Mouse (Mus musculus): ENCODE measurements around the gene Gm17660.

The Gm17660 gene

DNA sequence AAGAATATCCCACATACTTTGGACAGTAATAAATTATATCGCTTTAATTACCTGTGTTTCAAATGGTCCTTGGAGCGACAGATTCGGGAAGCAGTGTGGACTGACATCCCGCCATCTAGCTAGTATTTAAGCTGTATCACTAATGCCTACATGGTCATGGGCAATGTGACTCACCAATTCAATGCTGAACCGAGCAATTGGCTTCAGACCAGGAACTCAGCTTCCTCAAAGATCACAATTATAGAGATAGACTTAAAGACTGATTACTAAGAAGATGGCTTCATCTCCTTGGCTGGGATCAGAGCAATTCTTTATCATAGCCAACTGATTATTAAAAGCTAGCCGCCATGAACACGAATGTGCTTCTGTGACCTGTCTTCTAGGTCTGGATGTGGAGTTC, at the start of gene Gm17660:
Gene Gm17660, minus strand, starts transcription at position 101 of the 400 bp plus-strand sequence.
- DNase-seq (ENCODE audit: low read depth), result no peak

DNA sequence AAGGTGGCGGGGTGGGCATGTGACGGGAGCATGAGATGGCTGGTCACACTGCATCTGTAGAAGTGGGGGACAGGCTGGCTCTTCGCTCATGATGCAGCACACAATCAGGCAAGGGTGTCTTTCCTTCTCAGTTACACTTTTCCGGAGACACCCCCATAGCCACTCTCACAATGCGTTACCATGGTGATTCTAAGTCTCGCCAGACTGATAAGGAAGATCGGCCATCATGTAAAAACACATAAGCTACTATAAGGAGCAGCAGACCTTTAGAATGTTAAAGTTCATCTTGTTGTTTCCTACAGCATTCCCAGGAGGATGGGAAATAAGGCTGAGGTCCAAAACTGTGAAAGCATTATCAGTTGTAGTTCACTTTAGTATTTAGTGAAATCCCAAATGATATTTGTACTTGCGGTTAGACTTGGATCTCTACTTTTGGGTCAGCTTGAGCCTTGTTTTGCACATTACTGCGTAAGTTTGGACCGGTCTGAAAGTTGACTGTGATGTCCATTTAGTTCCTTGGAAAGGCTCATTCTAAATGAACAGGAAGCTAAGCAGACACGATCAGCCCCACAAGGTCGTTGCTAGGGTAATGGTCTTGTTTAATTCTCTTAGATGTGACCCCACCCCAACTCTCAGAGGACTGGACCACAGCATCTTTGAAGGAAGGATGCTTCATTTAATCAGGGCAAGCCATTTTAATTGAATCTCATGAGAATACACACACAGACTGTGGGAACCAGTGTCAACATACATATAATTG, 49.3 kb upstream of the Gm17660 start:
- DNase-seq (ENCODE audit: low read depth), result no peak

- DNase-seq (ENCODE audit: low read depth), result no peak
These were observed 46.7 kb upstream of the Gm17660 start for GRCm38 (mm10) chr5:104124016-104124658.

GRCm38 (mm10) chr5:104115890-104116289, 38.5 kb upstream of the Gm17660 start:
- no peak for DNase-seq (ENCODE audit: low read depth)

GRCm38 (mm10) chr5:104115118-104115517, 37.7 kb upstream of the Gm17660 start:
- DNase-seq (ENCODE audit: low read depth), result no peak

DNA sequence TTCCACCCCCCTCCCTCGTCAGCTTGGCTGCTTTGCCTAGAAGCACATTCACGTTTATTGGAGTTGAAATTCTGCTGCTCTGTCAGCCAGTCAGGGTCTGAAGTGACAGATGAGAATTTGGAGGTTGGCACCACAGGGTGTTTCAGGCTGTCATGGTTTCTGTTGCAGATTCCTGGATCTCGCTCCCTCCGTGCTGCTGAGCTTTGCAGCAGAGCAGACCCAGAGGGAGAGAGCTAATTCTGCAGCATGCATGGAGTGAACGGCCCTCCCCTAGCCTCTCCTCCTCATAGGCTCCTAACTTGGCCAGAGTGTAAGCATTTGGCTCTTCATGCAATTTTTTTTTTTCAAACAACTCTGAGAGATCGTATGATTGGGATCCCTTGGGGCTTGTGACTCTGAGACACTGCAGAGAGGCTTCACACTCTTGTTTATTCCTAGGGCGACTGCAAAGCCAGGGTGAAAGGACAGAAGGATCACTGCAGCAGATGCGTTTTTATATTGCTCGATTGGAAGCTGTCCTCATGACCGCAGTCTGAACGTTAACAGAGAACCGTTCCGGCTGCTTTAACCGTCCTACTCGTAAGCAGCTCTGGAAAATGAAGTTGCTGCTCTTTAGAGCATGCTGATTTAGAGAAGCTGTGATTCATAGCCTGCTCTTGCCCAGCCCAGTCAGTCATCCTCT, 36.2 kb upstream of the Gm17660 start, which contains the start of gene Sparcl1:
Gene Sparcl1, minus strand, starts transcription at position 243 of the 682 bp plus-strand sequence.
- no peak for DNase-seq (ENCODE audit: low read depth)

GRCm38 (mm10) chr5:104112511-104112910, 35.1 kb upstream of the Gm17660 start:
- no peak for DNase-seq (ENCODE audit: low read depth)

- DNase-seq (ENCODE audit: low read depth), result no peak
These were observed 34.6 kb upstream of the Gm17660 start for GRCm38 (mm10) chr5:104112016-104112415.

DNA sequence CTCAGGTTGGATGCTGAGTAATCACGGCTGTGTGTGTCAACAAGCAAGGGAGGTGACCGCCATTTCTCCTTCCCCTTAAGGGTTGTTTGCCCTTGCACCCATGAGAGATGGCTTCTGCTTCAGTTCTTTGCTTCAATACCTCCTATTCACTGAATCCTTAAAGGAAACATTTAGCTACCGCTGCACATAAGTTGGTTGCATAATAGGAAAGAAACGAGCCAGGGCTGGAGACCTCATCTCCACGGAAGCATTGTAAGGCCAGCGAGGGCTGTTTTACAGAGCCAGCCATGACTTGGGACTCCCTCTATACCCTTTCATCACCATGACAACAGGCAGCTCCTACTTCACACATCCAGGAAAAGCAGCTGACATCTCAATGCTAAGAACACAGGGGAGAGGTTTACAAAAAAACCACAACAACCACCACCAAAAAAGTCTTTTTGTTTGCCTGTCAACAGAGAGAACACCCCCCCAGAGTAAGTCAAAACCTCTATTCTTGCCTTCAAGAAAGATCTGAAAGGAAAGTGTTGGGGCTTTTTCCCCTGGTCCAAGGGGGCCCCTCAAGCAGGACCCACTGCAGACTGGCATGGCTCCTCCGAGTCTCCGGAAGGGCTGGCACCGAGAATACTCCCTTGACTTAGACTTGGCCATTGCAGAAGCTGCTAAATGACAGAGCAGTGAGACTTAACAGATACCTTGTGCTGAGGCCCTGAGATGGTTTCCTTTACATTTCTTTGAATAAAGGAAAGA, 32.9 kb upstream of the Gm17660 start:
- no peak for DNase-seq (ENCODE audit: low read depth)

DNA sequence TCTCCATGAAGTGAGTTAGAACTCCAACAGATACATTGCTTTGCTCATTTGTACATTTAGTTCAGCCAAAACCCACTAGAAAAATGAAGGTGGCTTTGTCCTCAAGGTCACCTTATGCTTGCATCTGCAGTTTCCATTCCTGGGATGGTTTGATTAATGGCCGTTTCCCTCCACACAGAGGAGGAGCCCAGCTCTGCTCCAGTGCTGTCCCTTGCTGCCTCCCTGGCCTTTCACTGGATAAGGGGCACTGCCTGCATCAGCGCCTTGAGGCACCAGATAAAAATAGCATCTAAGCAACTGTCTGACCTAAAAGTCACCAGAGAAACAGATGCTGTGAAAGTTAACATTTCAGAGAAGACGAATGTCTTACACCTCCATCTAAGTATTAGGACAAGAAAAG, 32.1 kb upstream of the Gm17660 start:
- DNase-seq (ENCODE audit: low read depth), result no peak

DNA sequence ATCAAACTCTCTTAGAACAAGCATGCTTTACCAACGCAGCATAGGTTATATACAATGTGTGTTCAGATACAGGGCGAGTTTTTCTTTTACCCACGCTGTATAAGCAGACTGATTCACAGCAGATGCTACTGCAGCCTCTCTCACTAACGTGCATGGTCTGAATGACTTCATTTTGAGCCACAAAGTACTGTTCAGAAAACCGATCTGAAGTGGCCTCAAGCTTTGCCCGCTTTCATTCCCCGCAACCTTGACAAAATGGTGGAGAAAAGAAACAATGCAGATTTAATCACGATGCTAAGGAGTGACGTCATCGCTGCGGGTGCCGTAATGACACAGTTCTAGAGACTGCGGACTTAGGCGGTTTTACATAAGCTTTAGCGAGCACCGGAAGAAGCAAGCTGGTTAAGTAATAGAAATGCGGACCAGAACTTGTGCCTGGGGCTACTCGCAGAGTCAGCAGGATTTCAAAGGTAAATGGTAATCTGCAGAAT, 31.5 kb upstream of the Gm17660 start:
- peak; percentile 31 for DNase-seq (ENCODE audit: low read depth)

DNA sequence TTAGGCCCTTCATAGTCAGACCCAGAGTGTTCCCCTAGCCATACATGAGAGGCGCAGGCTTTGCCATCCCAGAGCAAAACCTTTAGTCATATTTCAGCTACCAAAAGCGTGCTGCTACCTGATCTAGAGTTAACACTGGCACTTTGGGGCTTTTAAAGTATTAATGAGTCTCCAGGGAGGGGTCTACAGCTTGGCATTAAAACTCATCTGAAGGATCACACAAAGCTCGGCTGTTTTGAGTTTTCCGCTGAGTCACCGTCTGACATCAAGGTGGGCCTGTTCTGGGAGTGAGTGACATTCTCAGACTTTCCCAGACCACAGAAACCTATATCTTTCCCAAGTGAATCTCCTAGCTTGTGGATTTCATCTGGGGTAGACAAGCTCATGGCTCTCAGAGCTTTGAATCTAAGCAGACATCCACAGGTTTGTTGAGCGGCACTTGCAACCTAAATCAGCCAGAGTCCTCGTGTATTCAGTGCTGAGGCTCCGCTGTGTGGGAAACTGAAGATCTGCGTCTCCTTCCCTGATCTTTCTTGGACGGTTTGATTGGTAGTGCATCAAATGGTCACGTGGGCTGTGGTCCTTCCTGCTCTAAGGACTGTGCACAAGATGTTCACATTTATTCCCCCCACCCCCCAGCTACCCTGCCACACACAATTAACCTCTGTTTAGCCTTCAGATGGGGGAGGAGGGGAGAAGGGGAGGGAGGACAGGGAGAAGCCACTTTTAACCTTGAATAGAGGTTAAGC, 30.9 kb upstream of the Gm17660 start:
- DNase-seq (ENCODE audit: low read depth), result no peak

- no peak for DNase-seq (ENCODE audit: low read depth)
These were observed 26.7 kb upstream of the Gm17660 start for GRCm38 (mm10) chr5:104104111-104104510.

GRCm38 (mm10) chr5:104103171-104103570, 25.8 kb upstream of the Gm17660 start:
- no peak for DNase-seq (ENCODE audit: low read depth)

DNA sequence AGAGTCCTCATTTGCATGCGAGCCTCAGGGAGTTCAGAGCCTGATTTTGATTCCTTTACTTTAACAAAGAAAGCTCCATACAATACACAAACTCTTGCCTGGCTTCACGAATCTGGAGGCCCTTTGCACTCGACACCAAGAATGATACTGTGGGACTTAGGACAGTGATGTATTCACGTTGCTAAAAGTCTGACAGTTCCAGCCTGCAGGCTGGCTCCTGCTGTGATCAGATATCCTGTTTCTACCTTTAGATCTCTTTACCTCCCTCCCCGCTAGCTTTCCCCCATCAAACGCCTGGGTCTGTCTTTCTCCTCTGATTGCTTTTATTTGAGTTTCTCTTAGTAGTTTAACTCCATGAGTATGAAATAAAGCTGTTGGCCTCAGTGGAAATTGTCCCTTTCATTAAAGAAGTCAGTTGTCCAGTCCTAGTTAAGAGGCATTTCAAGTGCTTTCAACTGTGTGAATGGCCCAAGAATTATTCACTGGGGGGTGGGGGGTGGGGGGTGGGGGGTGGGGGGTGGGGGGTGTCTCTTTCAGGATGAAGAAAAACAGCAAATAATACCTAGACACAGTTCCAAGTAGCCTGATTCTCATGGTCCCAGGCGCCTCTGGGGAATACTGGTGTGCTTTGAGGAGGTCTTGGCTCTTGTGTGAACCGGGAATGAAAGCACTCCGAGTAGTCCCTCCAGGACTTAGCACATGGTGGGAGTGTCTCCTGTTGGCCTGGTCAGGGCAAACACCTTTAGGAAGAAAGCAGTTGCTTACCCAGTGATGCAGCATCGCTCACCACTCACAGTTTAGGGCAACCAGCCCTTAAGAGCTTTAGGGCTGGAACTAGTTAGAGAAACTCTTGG, 24.5 kb upstream of the Gm17660 start:
- no peak for DNase-seq (ENCODE audit: low read depth)

GRCm38 (mm10) chr5:104096078-104096938, 18.9 kb upstream of the Gm17660 start:
- no peak for DNase-seq (ENCODE audit: low read depth)

DNA sequence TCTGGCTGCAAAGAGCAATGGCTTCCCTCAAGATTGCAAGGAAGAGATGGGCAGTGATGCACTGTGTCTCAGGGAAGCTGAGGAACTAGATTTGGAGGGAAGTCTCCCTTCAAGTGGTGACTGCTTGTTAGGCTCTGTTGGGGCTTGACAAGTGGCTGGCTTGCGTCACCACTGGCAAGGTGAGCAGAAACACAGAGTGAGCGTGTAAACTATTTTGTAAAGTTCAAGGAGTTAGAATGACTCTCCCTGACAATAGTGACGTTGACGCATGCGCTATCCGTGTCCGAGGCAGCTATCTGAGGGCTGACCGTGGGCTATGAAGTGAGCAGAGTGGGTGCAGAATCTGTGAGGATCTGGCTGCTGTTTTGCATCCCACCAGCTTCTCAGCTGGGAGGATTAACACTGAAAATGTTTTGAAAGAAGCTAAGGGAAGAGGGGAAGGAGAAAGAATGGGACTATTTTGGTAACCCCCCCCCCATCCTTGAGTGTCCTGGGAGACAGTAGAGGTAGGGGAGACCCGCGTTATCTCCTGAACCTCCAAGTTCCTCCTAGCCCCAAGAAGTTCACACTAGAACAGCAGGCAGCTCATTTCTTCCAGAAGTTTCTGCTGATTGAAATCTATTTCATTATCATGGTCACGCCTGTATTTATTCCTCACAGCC, 18.1 kb upstream of the Gm17660 start:
- DNase-seq (ENCODE audit: low read depth), result no peak

DNA sequence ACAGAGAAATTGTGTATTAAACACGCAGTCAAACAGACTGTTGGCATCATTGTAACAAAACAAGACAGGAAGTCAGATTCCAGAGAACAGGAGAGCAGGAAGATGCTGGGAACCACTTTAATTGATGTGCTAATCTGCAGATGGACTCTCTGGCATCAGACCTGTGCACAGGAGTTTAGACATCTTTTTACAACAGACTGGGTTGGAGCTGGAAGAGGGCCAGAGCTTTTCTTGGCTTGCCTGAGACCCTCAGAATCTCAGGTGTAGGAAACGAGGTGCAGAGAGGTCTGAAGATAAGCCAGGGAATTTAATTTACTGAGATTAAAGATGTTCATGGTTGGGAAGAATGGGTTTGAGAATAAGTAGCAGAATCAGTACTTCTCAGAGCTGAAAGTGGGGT, 12.3 kb upstream of the Gm17660 start:
- DNase-seq (ENCODE audit: low read depth), result no peak

DNA sequence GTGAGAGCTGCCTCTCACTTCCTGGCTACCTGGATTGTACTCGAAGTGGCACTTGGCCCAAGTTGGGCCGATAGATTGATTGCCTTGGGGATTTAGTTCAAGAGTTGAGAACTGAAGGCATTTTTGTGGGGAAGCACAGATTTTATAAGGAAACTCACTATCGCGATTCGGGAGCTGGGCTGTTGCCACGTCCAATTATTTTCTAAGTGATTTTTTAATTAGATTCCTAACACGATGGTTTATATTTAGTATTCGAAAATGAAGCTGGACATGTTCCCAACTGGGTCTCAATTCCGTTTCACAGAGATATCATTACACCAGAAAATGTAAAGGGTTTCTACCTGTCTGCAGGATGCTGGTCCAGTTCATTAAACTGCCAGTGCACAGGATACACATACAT, 8.0 kb upstream of the Gm17660 start:
- no peak for DNase-seq (ENCODE audit: low read depth)

Measured in induced T-regulatory cell, adult 2 months (primary cell).